Mouse (Mus musculus) thymus, postnatal 25 days (tissue): Measurements from ENCODE around the gene Acot9.
A peak's percentile ranks its signal among the peaks of the same experiment; 100 is the strongest.

Experiments used
- DNase-seq: peaks from one replicate; pipeline ENCODE4 v3.0.0; 2022

Gene Acot9

DNA sequence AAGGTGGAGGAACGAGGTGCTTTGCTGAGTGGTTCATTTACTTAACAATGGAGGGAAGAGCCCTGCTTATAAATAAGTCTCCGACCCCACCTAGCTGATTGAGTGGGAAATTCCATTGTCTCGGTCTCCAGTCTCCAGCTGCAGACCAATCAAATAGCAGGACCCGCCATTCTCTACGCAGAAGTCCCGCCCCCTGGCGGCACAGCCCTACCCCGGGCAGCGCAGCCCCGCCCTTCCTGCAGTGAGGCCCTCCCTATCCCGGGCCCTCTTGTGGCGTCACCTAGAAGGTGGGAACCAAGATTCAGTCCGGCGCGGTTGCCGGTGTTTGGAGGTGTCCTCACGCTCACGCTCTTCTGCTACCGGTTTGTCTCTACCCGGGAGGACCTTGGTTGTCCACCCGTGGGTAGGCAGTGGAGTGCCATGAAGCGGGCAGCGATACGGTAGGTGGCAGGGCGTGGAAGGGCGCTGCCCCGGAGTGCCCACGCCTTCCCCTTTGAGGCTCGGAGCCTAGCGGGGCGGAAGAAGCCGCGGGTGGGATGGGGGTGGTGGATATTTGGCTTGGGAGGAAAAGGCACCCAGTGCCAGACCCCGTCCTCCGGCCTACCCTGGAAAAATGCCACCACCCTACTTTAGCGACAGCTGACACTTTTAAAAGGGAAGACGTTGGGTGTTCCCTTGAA is at the start of gene Acot9:
Gene Acot9, plus strand, starts transcription at position 209 of the 680 bp plus-strand sequence.
- DNase-seq = peak; percentile 92

DNA sequence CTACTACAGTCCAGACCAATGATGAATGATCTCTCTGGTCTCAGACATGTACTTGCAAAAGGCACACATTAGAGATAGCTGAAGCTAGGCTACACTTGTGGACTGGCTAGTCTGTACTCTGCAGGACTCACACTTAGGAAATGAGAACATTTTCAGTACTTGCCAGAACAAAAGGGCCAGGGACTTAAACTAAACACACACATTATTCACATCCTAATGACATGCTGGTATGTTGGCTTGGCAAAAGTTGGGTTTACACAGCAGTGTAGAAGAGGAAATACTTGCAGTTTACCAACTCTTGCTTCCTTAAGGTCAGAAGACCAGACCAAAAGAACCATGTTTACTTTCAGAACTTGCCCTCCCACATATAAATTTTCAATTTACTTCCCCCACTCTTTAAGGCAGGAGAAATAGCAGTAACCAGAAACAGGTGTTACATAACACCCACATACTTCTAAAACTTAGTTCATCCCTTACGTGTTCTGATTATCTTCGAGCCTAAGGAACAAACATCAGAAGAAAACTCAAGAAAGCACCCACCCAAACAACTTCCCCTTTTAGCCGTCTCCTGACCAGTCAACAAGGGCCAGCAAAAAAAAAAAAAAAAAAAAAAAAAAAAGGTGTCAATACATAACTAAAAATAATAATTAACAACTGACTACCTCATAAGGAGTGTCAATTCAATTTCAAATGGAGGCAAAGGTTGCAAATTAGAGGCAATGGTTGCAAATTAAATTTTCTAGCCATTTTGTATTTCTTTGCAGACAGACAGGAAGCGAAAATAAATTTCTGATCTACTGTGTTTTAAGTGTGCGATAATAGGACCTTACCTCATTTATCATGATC is 47.7 kb upstream of the Acot9 start:
- no peak for DNase-seq

DNA sequence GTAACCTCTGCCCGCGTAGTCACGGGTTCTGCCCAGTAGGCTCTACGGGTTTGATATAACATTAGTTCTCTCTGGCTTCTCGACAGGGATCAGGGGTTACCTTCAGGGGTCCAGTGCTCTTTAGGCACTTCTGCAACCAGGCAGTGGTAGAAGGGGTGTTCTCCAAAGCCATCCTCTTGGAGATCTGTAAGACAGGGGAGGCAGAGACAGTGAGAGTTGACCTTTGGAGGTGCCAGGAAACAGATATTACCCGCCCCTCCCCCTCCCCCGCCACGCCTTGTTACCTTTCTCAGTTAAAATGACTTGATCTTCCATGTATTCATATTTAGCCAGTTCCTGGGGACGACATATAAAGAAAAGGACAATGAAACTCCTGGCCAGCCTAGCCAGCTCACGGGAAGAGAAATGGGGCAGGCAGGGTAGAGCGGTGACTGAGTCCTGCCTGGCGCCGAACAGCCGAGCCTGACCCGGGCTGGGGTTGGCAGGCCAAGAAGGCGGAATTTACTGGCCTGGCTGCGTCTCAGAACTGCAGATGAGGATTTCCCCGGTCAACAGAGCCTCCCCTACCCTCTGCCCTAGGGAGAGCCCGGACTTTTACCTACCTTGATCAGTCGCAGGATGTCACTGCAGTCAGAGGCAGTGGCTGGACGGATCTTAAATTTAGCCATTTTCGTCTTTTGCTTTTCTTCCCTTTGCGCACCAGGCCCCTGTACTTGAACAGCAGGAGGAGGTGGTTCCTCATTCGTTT is 46.6 kb upstream of the Acot9 start:
- DNase-seq = peak; percentile 33

DNA sequence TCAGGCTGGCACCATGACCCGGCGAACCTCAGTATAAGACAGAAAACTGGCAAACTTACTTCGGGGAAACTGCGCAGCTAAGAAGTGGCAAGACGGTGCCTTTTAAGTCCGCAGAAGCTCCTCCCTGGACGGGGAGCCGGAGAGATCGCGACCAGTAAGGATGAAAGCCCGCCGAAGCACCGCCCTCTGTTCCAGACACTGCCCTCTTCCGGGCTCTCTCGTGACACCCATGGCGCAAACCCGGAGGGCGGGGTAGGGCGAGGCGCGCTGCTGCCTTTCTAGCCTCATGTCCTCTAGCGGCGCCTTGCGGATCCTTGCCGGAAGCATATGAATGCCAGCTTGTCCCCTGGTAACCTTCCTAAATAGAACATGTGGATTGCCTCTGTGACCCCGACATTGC is 46.0 kb upstream of the Acot9 start, which contains the start of gene Sat1:
Gene Sat1, minus strand, starts transcription at position 179 of the 400 bp plus-strand sequence.
- DNase-seq = peak; percentile 90

DNA sequence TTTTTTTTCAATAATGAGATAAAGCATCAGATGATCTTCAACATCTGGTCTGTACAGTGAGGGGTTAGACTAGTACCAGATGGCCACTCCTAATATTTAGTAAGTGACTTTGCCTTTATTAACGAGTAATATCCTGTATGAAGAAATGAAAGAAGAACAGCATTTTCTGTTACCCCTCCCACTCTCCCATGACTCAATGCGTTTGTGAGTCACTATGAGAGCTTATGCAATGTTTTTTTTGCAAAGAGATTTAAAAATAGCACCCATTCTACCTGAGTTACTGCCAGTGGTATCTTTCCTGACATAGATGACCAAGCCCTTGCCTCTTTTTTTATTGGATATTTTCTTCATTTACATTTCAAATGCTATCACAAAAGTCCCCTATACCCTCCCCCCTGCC is 44.0 kb upstream of the Acot9 start:
- DNase-seq = no peak

DNA sequence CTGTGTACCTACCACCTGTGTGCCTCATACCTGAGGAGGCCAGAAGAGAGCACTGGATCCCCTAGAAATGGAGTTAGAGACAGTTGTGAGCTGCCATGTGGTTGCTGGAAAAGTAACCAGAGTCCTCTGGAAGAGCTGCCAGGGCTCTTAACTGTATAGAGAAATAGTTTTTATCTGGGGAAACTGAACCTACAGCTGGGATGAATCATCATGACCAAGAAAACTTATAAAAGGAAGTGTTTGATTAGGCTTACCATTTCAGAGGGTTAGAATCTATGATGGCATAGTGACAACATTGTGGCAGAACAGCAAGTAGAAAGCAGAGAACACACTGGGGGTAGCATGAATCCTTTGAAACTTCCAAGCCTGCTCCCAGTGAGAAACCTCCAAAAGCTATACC is 5.4 kb upstream of the Acot9 start:
- no peak for DNase-seq

DNA sequence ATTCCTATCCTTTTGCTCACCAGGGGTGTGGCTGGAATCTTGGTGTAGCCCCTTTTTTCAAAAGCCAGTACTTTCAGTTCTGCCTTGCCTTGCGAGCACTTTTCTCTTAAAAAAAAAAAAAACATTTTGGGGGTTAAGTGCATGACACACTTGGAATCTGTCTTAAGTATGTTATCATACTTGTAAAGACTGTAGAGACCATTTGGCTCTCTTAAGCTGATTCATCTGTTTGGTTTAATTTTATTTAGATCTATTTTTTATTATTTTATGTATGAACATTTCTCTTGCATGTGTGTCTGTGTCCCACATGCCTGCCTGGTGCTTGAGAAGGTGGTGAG is 641 bp downstream of the Acot9 start:
- no peak for DNase-seq

DNA sequence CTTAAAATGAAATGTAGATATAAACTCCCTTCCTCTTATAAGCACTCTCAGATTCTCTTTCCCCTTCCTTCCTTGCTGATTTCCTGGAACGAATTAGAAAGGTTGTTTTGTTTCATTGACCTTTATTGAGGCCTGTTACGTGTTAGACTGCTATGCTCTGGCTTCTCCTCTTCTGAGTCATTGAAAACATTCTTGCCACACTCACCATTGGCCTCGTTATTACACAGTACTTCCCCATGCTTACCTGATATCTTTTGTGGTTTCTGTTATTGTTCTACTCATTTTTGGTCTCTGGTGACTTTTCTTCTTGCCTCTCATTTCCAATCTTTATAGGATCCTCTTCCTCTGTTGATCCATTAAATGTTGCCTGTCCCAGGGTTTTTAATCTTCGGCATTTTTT is 16.2 kb downstream of the Acot9 start:
- no peak for DNase-seq

DNA sequence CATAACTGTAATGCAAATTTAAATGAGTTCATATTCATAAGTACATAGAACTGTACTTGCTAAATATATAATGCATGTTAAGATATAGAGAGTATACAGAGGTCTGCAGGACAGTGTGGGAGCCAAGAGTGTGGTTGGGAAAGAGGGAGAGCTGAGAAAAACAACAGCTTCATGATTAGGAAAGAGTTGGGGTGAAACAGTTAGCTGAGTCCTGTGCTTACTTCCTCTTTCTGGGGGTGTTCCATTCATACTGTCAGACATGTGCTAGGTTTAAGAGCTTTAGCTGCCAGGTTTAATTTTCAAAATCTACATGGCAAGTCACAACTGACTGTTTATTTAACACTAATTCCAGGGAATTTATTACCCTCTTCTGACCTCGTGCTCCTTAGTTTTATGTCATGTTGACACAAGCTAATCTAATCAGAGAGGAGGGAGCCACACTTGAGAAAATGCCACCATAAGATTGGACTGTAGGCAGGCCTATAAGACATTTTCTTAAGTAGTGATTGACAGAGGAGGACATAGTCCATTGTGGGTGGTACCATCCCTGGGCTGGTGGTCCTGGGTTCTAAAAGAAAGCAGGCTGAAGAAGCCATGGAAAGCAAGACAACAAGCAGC is 18.3 kb downstream of the Acot9 start:
- DNase-seq = no peak

DNA sequence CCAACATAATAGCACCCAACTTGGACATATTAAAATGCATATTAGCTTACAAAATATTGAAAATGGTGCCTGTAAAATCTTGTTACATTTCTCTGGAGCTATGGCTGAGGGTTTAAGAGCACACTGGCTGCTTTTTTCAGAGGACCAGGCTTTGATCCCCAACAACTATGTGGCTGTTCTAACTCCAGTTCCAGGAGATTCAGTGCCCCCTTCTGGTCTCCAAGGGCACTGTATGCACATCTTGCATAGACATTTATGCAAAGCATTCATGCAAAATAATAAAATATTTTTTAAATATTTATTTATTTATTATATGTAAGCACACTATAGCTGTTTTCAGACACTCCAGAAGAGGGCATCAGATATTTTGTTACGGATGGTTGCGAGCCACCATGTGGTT is 44.1 kb downstream of the Acot9 start:
- DNase-seq = no peak

DNA sequence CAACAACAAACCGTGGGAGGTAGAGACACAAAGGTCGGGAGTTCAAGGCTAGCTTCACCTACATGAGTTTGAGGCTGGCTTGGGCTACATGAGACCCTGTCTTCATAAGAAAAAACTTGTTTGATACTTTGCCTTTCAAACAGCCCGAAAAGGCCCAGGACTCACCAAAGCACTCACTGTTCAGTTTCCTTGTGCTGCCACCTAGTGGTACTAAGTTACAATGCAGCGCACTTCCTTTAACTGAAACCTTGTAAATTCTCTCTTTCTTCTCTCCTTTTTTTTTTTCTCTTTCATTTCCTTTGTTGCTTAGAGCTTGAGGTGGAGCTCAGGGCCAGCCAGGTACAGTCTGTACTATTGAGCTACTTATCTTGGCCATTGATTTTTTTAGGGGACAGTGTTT is 55.8 kb downstream of the Acot9 start:
- peak; percentile 40 for DNase-seq

DNA sequence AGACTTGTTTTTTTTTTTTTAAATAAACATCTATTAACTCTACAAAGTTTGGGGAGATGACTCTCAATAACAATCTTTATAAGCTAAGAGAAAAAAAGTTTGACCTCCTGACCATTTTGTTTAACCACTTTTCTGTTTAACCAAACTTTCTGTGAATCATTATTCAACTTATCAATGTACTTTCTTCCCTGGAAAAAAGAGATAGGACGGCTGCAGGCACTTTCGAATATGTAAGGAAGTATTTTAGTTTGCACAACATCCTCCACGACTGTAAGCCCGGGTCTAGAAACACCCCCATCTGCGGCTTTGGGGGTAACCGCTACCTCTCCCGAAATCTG is 75.3 kb downstream of the Acot9 start:
- no peak for DNase-seq

DNA sequence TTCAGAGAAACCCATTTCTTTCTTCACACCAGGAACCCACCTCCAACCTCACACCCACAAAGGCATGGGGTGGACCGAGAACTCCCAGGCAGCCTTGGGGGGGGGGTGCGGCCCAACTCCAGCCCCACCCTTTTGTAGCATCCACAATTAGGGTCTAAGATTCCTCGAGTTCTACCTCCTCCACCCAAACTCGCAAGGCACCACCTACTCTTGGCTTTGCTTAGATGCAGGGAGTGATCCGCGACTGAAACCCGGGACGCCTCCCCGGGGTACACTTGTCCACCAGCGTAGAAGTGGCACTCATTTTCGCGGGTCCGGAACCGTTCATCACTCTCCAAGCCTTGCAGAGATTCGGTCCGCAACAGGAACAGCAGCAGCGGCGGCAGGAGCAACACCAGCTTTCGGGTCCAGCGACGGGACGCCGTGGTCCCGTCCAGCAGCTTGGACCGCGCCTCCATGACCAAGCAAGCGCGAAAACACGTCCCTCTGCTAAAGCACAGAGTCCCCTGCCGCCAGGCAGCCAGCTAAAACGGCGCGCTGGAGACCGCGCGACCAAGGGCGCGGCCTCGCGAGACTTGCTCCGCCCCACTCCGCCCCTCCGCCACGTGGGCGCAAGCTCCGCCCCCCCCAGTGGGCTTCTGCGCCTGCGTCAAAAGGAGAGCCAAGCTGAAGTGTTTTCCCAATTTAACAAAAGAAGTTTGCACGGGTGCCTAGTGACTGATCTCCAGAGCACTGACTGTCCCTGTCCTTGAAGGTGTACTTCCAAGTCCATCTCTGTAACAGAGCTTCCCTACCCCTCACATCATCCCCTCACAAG is 75.9 kb downstream of the Acot9 start:
- peak; percentile 84 for DNase-seq

DNA sequence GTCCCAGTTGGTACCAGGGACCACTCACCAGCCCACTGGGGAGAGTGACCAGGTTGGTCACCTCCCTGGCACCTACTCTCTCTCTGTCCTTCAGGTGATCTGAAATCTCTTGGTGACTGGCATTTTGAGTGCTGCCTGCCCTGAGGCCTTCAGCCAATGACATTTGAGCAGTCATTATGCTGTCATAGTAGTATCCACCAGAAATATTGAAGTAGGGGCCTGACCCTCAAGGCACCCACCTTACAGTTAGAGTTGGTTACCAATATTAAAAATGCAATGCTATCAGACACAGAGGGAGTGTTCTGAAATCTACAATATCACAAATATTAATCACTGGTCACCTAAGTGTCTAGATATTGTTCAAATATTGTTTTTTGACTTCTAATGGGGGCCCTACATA is 78.4 kb downstream of the Acot9 start, which contains the start of gene Prdx4:
Gene Prdx4, minus strand, starts transcription at position 101 of the 400 bp plus-strand sequence.
- DNase-seq = no peak

DNA sequence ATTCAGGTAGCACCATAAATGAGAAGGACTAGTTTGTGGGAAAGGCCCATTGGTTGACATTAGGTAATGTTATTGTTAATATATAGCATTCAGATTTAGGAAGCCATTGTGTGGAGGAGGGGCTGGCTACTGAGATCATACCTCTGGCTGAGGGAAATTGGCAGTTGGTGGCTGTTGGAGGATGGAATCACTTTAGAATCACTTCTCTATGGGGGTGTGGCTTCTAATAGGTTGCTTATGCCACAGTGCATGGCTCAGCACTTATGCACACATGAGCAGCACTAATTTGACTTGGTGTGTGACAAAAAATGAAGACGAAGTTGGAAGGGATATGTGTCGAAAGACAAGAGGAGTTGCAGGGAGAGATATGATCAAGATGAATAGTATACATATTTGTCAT is 84.0 kb downstream of the Acot9 start:
- DNase-seq = no peak
